Mouse (Mus musculus): Measurements from ENCODE around the gene Hoxd4.

DNA sequence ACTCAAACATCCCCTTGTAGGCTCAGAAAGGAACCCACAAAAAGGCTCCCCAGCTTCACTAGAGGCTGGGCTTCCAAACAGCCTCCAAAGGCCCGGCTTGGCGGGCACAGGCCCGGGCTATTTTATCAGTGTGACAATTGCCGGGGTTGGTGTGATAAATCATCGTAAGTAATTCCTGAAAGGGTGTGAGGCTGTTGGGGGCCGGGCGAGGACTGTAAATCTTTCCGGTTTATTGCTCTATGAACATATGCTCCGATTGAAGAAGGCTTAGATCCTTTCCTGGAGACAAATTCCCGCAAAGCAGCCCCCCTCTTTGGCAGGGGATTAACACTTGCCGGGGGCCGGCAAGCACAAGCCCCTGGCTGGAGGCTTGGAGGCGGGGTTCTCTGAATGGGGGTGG, 22.7 kb downstream of the Hoxd4 start:
- no peak for TF ChIP-seq CTCF (IDR thresholded peaks at IDR 0.05; ENCODE audit: control insufficient read depth, insufficient read depth, insufficient read length)
- TF ChIP-seq MAX (IDR thresholded peaks at IDR 0.05), result no peak
- TF ChIP-seq USF1 (IDR thresholded peaks at IDR 0.05; ENCODE audit: low read depth), result no peak
- TF ChIP-seq MYOG (IDR thresholded peaks at IDR 0.05; ENCODE audit: control insufficient read depth, extremely low read depth, insufficient read length), result no peak
- no peak for TF ChIP-seq CEBPB (IDR thresholded peaks at IDR 0.05; ENCODE audit: low read depth)
- no peak for TF ChIP-seq MYOD1 (IDR thresholded peaks at IDR 0.05; ENCODE audit: control insufficient read depth, insufficient read length, low read depth)

Data from C2C12 (cell line).